Mouse (Mus musculus): ENCODE results near the gene Gm17571.

Gm17571 gene

DNA sequence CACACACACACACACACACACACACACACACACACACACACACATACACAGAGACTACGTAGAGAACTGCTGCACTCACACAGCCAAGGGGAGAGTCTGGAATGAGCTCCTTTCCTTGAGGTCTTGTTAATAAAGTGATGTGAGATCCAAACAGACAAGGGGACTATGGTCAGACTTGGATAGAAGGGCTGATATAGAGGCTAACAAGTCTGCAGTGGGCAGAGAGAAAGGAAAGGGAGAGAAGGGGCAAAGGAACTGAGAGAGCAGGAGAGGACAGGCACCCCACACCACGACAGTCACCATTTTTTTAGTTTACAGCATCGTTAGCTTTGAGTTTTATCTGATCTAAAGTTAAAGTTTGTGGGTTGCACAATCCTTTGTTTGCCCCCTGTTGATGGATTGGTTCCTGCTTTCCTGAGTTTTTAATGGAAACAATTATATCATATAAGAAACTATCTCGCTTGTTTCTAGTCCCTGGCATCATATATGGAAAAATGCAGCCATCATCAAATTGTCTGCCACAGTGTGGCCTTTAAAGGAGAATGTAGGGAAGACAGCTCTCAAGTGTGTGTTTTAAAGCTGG, at the start of gene Gm17571:
Gm17571 (minus strand) TSS at position 51 of the 583 bp plus-strand sequence.
- no peak for DNase-seq (ENCODE audit: extremely low spot score, low read depth, low spot score)

- no peak for DNase-seq (ENCODE audit: extremely low spot score, low read depth, low spot score)
Observed at GRCm38 (mm10) chr9:13495530-13495929, 49.0 kb upstream of the Gm17571 start.

DNA sequence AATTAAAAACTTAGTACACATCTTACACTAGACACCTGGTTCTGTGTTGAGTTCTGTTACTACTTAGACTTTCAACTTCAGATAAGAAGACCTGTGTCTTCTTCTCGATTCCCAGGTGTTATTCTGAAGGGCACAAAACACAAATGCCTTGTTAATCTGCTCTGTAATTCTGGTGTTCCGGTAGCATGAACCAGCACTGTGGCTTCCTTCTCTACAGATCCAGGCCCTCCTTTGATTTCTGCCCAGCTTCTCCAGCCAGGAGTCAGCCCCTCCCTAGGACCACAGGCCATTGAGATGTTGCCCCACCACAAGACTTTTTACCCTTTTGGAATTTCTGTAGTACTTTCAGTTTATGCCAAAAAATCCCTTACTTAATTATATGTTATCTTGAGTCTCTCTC, 47.2 kb upstream of the Gm17571 start:
- no peak for DNase-seq (ENCODE audit: extremely low spot score, low read depth, low spot score)

DNA sequence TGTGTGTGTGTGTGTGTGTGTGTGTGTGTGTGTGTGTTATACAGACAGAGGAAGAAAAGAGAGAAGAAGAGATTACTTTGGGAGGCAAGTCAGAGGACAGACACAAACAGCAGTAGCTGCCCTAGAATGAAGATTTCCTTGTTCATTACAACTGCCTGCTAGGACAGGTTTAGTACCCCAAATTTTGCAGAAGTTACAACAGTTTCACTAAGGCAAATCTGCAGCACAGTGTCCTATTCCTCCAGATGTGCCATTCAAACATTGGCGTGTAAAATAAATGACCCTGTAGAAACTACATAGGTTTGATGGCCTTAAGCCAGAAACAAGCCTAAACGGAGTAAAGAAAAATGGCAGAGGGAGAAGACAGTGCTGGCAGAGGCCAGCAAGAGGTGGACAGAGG, 46.3 kb upstream of the Gm17571 start:
- DNase-seq (ENCODE audit: extremely low spot score, low read depth, low spot score) = no peak

- no peak for DNase-seq (ENCODE audit: extremely low spot score, low read depth, low spot score)
Observed at GRCm38 (mm10) chr9:13491854-13492620, 45.5 kb upstream of the Gm17571 start.

GRCm38 (mm10) chr9:13491107-13491506, 44.6 kb upstream of the Gm17571 start:
- DNase-seq (ENCODE audit: extremely low spot score, low read depth, low spot score) = no peak

DNA sequence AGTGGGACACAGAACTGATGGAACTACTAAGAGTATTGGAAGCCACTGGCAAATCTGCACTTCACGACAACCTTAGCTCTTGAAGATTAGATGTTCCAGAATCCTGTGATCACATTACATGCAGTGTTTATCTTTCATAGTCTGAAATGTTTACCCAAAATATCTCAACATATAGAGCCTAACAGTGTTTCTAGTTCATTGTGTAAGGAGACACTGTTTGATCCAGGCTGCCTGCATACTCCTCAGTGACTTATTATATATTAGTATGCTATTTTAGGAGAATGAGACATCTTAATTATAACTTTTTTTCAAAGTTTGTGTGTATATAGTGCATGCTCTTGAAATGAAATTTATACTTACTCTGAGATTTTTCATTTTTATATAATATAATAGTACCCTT, 39.4 kb upstream of the Gm17571 start:
- no peak for DNase-seq (ENCODE audit: extremely low spot score, low read depth, low spot score)

DNA sequence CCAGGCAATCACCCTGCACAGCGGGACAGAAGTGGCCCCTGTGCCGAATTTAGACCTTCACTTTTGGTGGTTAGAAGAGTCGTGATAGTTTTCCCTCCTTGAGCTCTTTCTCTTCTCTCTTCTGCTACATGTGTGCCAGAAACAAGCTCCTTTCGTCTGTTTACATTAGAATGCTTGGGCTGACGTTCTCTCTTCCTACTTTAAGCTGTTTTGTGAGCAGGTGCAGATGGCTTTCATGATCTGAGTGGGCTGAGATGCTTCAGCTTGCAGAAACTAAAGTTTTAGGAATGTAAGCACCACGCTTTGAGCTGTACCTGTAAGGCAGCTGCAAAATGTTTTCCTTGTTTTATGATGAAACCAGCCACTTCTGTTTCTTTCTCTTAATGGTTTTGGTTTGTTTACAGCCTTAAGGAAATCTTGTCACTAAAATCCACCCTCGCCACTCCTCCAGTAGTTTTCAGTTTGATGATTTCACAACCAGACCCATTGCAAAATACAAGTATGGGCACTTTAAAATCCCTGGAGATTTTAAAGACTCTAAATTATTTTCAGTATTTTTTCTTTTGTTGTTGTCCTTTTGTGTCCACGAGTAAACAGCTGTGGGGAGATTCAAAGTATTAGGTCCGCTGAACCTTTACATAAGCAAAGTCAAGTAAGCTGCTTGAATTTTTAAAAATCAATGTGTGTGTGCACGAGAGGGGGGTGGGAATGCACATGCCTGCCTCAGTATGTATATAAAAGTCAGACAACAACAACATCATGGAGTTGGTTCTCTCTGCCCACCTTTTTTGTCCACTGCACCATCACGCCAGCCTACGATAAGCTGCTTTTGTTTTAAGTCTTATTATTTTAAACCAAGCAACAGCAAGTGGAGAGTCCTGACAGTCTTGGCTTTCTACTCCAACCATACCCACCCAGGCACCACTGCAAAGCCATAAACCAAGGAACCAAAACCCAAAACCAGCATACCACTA, 38.0 kb upstream of the Gm17571 start:
- DNase-seq (ENCODE audit: extremely low spot score, low read depth, low spot score) = no peak

- DNase-seq (ENCODE audit: extremely low spot score, low read depth, low spot score) = no peak
Observed at GRCm38 (mm10) chr9:13483199-13484068, 36.9 kb upstream of the Gm17571 start.

DNA sequence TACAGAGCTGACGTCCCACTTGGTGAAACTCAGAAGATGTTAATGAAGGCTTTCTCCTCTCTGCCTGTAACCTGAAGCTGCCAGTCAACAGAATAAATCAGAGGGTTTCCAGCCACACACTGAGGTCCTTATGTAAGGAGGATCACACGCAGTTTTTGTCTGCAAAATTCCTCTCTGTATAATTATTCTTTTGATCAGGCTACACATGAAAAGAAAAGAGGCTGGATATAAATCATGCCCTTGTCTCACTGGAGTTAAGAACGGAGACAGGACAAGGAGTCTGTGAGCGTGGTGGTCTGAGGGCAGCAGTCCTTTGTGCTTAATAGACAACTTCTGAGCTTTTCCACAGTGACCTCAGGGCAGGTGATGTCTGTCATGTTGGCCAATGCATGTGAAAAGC, 32.7 kb upstream of the Gm17571 start:
- DNase-seq (ENCODE audit: extremely low spot score, low read depth, low spot score) = no peak

DNA sequence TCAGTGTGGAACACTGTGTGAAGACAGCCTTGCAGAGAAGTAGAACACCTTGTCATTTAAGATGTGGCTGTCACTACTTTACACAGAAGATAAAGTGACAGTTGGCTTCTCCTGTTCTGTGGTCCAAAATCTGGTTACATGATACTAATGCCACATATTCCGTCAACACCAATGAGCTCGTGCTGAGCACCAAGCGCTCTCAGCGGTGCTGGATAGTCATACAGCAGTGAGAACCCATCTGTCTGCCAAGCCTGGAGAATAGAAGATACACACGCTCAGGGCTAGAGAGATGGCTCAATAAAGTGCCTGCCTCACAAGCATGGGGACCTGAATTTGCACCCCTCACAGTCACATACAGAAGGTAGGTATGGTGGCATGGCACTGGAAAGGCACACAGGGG, 28.4 kb upstream of the Gm17571 start:
- DNase-seq (ENCODE audit: extremely low spot score, low read depth, low spot score) = no peak

- no peak for DNase-seq (ENCODE audit: extremely low spot score, low read depth, low spot score)
Observed at GRCm38 (mm10) chr9:13470013-13470412, 23.5 kb upstream of the Gm17571 start.

DNA sequence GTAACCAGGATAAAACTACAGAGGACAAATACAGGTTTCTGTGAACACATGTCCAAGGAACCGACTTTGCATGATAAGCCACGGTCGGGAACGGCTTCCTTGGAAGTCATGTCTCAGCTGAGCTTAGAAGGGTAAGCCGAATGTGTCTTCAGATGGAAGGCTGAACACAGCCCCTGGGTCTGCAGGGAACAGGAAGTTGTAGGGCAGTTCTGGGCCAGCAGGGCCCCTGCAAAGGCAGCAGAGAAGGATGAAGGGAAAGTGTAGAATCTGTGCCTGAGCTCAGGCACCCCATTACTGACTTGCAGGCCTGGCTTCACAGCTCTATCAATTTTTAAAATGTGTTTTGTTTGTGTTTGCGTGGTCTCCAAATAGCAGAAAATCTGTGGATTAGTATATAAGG, 22.2 kb upstream of the Gm17571 start:
- DNase-seq (ENCODE audit: extremely low spot score, low read depth, low spot score) = no peak

DNA sequence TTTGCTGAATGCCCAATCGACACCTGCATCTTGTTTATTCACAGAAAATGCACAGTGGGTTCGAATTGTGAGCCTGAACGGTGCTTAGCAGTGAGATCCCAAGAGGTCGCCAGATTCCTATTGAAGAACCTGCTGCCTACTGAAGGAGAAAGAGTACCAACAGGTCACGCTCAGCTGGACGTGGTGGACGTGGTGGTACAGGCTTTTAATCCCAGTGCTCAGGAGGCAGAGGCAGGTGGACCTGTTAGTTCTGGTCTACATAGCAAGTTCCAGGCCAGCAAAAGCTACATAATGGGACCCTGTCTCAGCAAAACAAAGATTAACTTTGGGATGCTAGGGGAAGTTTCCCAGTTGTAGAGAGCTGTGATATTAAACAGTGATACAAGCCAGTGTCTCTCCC, 21.2 kb upstream of the Gm17571 start:
- no peak for DNase-seq (ENCODE audit: extremely low spot score, low read depth, low spot score)

- no peak for DNase-seq (ENCODE audit: extremely low spot score, low read depth, low spot score)
Observed at GRCm38 (mm10) chr9:13466816-13467215, 20.3 kb upstream of the Gm17571 start.

- no peak for DNase-seq (ENCODE audit: extremely low spot score, low read depth, low spot score)
Observed at GRCm38 (mm10) chr9:13466351-13466750, 19.8 kb upstream of the Gm17571 start.

- DNase-seq (ENCODE audit: extremely low spot score, low read depth, low spot score) = no peak
Observed at GRCm38 (mm10) chr9:13465358-13466020, 18.9 kb upstream of the Gm17571 start.

- DNase-seq (ENCODE audit: extremely low spot score, low read depth, low spot score) = no peak
Observed at GRCm38 (mm10) chr9:13460926-13461325, 14.4 kb upstream of the Gm17571 start.

DNA sequence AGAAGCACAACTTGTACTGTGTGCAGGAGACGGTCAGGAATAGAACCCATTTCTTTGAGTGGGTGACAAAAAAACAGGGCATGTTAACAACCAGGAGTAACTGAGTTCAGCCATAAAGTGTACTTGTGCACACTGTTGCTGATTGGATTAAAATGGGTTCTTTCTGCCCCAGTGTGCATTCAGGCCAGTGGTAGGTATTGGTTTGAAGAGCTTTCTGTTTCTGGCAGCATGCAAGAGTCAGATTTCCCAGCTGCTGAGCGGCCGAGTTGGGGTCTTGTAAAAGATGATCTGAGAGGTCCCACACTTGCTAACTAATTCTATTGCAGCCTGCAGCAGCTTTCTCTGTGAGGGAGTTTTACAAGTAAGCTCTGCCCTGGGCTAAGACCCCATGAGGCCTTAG, 13.5 kb upstream of the Gm17571 start:
- DNase-seq (ENCODE audit: extremely low spot score, low read depth, low spot score) = no peak

- DNase-seq (ENCODE audit: extremely low spot score, low read depth, low spot score) = no peak
Observed at GRCm38 (mm10) chr9:13459371-13459770, 12.8 kb upstream of the Gm17571 start.

All from hindlimb bud, embryonic 11.5 days (tissue).